Comparison of ENCODE assay signal across 8 mouse cellular contexts in genomic region chr6:83350172-83350571, GRCm38 (mm10). TPM values are rescaled to one million over a fixed set of nuclear protein-coding genes. Genes with fewer than 3 reads are reported as not detected.
DNase-seq lines count a peak whose midpoint lies in the region; ATAC-seq and TF ChIP-seq lines count a peak whose summit lies in the region.

No protein-coding gene starts in this region.

- H3K79me2 ChIP-seq in MEL (ENCODE audit: control insufficient read depth, insufficient read depth, low read length, poor library complexity) (peaks cover 16% of the 10 kb centered on the region), macrophage (ENCODE audit: inconsistent target) (no peaks in the 10 kb centered on the region; the same call in 1 of the 2 replicates)

- no peak for TF ChIP-seq RAD21 in MEL (IDR thresholded peaks at IDR 0.05; ENCODE audit: low read depth, low read length)

- DNase-seq in heart, adult 11 months, result no peak
- no peak for DNase-seq in MEL (ENCODE audit: low read depth, low spot score)
- DNase-seq in layer of hippocampus, adult 9-10 months (ENCODE audit: low spot score), result no peak
- no peak for DNase-seq in spleen, postnatal 36 days (ENCODE audit: low spot score in 2 of 2)
- DNase-seq in kidney, postnatal 10 days, result no peak

- peak overlapping the region; percentile 93 for H3K9ac ChIP-seq in heart, embryonic 16.5 days (ENCODE audit: low read length)
- H3K9ac ChIP-seq in MEL (ENCODE audit: control insufficient read depth, low read depth, low read length, poor library complexity, severe bottlenecking), result peak overlapping the region; percentile 87
- peak overlapping the region; percentile 98 for H3K9ac ChIP-seq in forebrain, embryonic 16.5 days (replicated peaks; ENCODE audit: low read depth, low read length)

- TF ChIP-seq CTCF in MEL (IDR thresholded peaks at IDR 0.05 in 2 of 3, conservative IDR thresholded peaks at IDR 0.05 in 1 of 3; ENCODE audit: control insufficient read depth in 1 of 3, insufficient read depth in 1 of 3, low read depth in 2 of 3, low read length in 3 of 3, poor library complexity in 1 of 3, severe bottlenecking in 1 of 3), result no peak

- H3K4me2 ChIP-seq in heart, embryonic 16.5 days (ENCODE audit: low read depth, low read length), result peak overlapping the region; percentile 94
- H3K4me2 ChIP-seq in forebrain, embryonic 16.5 days (ENCODE audit: low read length), result peak overlapping the region; percentile 87

- no peak for ATAC-seq in heart, embryonic 16.5 days (replicated peaks; ENCODE audit: extremely low read depth, insufficient read depth, low FRiP score)
- ATAC-seq in forebrain, embryonic 16.5 days, result no peak

- peaks cover 21% of the 10 kb centered on the region for H3K36me3 ChIP-seq in heart, embryonic 16.5 days (ENCODE audit: control insufficient read depth, insufficient read depth)
- H3K36me3 ChIP-seq in MEL (ENCODE audit: control insufficient read depth in 1 of 2, insufficient read depth in 2 of 2, low read length in 2 of 2), result peaks cover 0 to 32% of the 10 kb centered on the region in 2 experiments; a peak in 2 of 4 replicates
- peaks cover 4% of the 10 kb centered on the region; the same call in 1 of the 2 replicates for H3K36me3 ChIP-seq in forebrain, embryonic 16.5 days (ENCODE audit: control insufficient read depth, insufficient read depth)
- H3K36me3 ChIP-seq in macrophage (ENCODE audit: inconsistent target), result peaks cover 15% of the 10 kb centered on the region; the same call in 1 of the 2 replicates

- peaks cover 11% of the 10 kb centered on the region for H3K4me1 ChIP-seq in heart, embryonic 16.5 days (ENCODE audit: control insufficient read depth, insufficient read depth, low read length)
- H3K4me1 ChIP-seq in MEL (ENCODE audit: control insufficient read depth in 1 of 2, insufficient read depth in 2 of 2, low read length in 2 of 2), result peaks cover 17 to 33% of the 10 kb centered on the region in 2 experiments
- H3K4me1 ChIP-seq in forebrain, embryonic 16.5 days (replicated peaks; ENCODE audit: control insufficient read depth, insufficient read depth, low read length), result peaks cover 12% of the 10 kb centered on the region

- H3K4me3 ChIP-seq in heart, embryonic 16.5 days (ENCODE audit: low read length), result peak overlapping the region; percentile 90
- H3K4me3 ChIP-seq in MEL (ENCODE audit: control insufficient read depth in 1 of 2, insufficient read depth in 1 of 2, low read depth in 2 of 2, low read length in 2 of 2), result peak overlapping the region; percentile 84 to 94
- peak overlapping the region; percentile 91 for H3K4me3 ChIP-seq in forebrain, embryonic 16.5 days (replicated peaks; ENCODE audit: low read length)
- H3K4me3 ChIP-seq in macrophage (ENCODE audit: inconsistent target), result peak overlapping the region; percentile 70

- H3K9me3 ChIP-seq in heart, embryonic 16.5 days (replicated peaks; ENCODE audit: control insufficient read depth, low read length), result no peaks in the 10 kb centered on the region
- no peaks in the 10 kb centered on the region for H3K9me3 ChIP-seq in MEL (replicated peaks; ENCODE audit: insufficient read depth, low read length)
- H3K9me3 ChIP-seq in forebrain, embryonic 16.5 days (ENCODE audit: control insufficient read depth, low read length), result no peaks in the 10 kb centered on the region

- no peak for TF ChIP-seq EP300 in MEL (IDR thresholded peaks at IDR 0.05; ENCODE audit: low read depth in 1 of 2, low read length in 2 of 2)

- 77% methylated on average over 7 of the region's 7 CpGs for WGBS in heart, embryonic 16.5 days
- 81% methylated on average over 7 of the region's 7 CpGs for WGBS in forebrain, embryonic 16.5 days
- 88% methylated on average over 7 of the region's 7 CpGs for WGBS in macrophage (ENCODE audit: missing documents)

- TF ChIP-seq POLR2A in MEL (IDR thresholded peaks at IDR 0.05; ENCODE audit: control insufficient read depth in 1 of 2, insufficient read depth in 1 of 2, low read depth in 1 of 2, low read length in 2 of 2, poor library complexity in 1 of 2), result 0 out of 4 replicates have a peak, but pooled peaks have one; percentile 2 to 32

- no peak overlapping the region; the same call in 1 of the 2 replicates for H3K27ac ChIP-seq in heart, embryonic 16.5 days (ENCODE audit: low read length)
- peak overlapping the region; percentile 63 for H3K27ac ChIP-seq in MEL (ENCODE audit: control insufficient read depth, low read depth, low read length)
- no peak overlapping the region for H3K27ac ChIP-seq in forebrain, embryonic 16.5 days (ENCODE audit: low read length)
- H3K27ac ChIP-seq in macrophage, result peak overlapping the region; percentile 38; the same call in 1 of the 2 replicates

- H3K27me3 ChIP-seq in heart, embryonic 16.5 days (ENCODE audit: control insufficient read depth, insufficient read depth, low read length), result no peaks in the 10 kb centered on the region
- H3K27me3 ChIP-seq in MEL (ENCODE audit: control insufficient read depth in 1 of 2, insufficient read depth in 2 of 2, low read length in 2 of 2), result no peaks in the 10 kb centered on the region
- H3K27me3 ChIP-seq in forebrain, embryonic 16.5 days (replicated peaks; ENCODE audit: control insufficient read depth, insufficient read depth, low read length), result no peaks in the 10 kb centered on the region

TF ChIP-seq in MEL, 35 proteins besides CTCF, POLR2A, EP300 and RAD21:
- TF ChIP-seq TBP (IDR thresholded peaks at IDR 0.05; ENCODE audit: low read depth, low read length) (no peak), ETS1 (IDR thresholded peaks at IDR 0.05; ENCODE audit: low read depth, low read length) (no peak), E2F4 (IDR thresholded peaks at IDR 0.05; ENCODE audit: borderline replicate concordance, low read depth, low read length) (no peak), MAFK (IDR thresholded peaks at IDR 0.05; ENCODE audit: borderline replicate concordance, low read depth, low read length) (no peak), SMC3 (IDR thresholded peaks at IDR 0.05; ENCODE audit: low read depth, low read length) (no peak)

RNA-seq across cellular contexts. Expression of gene Bola3, which starts 1.2 kb away (rescaled TPM):
- 259 and 264 TPM in 2 replicates for polyA plus RNA-seq in heart, embryonic 16.5 days (2015; fragmentation: Nextera tagmentation; extraction: Ambion mirVana)
- 48.3 and 55.2 TPM in 2 replicates for total RNA-seq in MEL (2012; rRNA removed)
- polyA plus RNA-seq in MEL (2012; ENCODE audit: insufficient read depth in 1 of 2, insufficient read length in 2 of 2, low read depth in 1 of 2, low replicate concordance in 2 of 2, missing spikeins in 1 of 2) (100 to 1,000 TPM in 1 of 2 experiments, not detected in 1; 211 TPM), macrophage (2018) (21.1 to 56.8 TPM (median 50.5 TPM) in 3 replicates)
- 48.2 and 49.3 TPM in 2 replicates for polyA plus RNA-seq in forebrain, embryonic 16.5 days (2015; fragmentation: Nextera tagmentation; extraction: Ambion mirVana)
- 10 to 100 TPM in 7 of 26 experiments, 1 to 10 TPM in 19; 1.7 to 19.7 (median 6.9) TPM for total RNA-seq in macrophage (2018; cell fraction: chromatin; rRNA removed)
- total RNA-seq in macrophage (2018; cell fraction: cytosol; rRNA removed), result 10 to 100 TPM; 22.0 to 49.1 (median 33.5) TPM
- 10 to 100 TPM in 7 of 26 experiments, 1 to 10 TPM in 19; 1.6 to 34.3 (median 5.6) TPM for total RNA-seq in macrophage (2018; cell fraction: nucleus; rRNA removed)

RNA-seq across cellular contexts. Expression of gene Mob1a, which starts 24.4 kb away (rescaled TPM):
- polyA plus RNA-seq in heart, embryonic 16.5 days (2015; fragmentation: Nextera tagmentation; extraction: Ambion mirVana), result 35.4 and 35.8 TPM in 2 replicates
- total RNA-seq in MEL (2012; rRNA removed), result 71.2 and 74.7 TPM in 2 replicates
- polyA plus RNA-seq in MEL (2012; ENCODE audit: insufficient read depth in 1 of 2, insufficient read length in 2 of 2, low read depth in 1 of 2, low replicate concordance in 2 of 2, missing spikeins in 1 of 2) (100 to 1,000 TPM in 1 of 2 experiments, 10 to 100 TPM in 1; 57.0 to 120 TPM), macrophage (2018) (82.5 to 141 TPM (median 132 TPM) in 3 replicates)
- polyA plus RNA-seq in forebrain, embryonic 16.5 days (2015; fragmentation: Nextera tagmentation; extraction: Ambion mirVana), result 30.2 and 36.6 TPM in 2 replicates
- 10 to 100 TPM; 24.9 to 83.3 (median 52.9) TPM for total RNA-seq in macrophage (2018; cell fraction: chromatin; rRNA removed)
- total RNA-seq in macrophage (2018; cell fraction: cytosol; rRNA removed), result 100 to 1,000 TPM; 144 to 242 (median 184) TPM
- total RNA-seq in macrophage (2018; cell fraction: nucleus; rRNA removed), result 100 to 1,000 TPM in 13 of 26 experiments, 10 to 100 TPM in 13; 58.7 to 170 (median 105) TPM

RNA-seq across cellular contexts. Expression of gene Mthfd2, which starts 24.5 kb away (rescaled TPM):
- polyA plus RNA-seq in heart, embryonic 16.5 days (2015; fragmentation: Nextera tagmentation; extraction: Ambion mirVana), result 26.9 and 28.3 TPM in 2 replicates
- total RNA-seq in MEL (2012; rRNA removed), result 80.5 and 155 TPM in 2 replicates
- polyA plus RNA-seq in MEL (2012; ENCODE audit: insufficient read depth in 1 of 2, insufficient read length in 2 of 2, low read depth in 1 of 2, low replicate concordance in 2 of 2, missing spikeins in 1 of 2), result 100 to 1,000 TPM; 219 to 558 TPM
- 22.3 and 28.6 TPM in 2 replicates for polyA plus RNA-seq in forebrain, embryonic 16.5 days (2015; fragmentation: Nextera tagmentation; extraction: Ambion mirVana)
- 100 to 1,000 TPM in 1 of 26 experiments, 10 to 100 TPM in 15, 1 to 10 TPM in 10; 2.4 to 100 (median 21.9) TPM for total RNA-seq in macrophage (2018; cell fraction: chromatin; rRNA removed)
- 100 to 1,000 TPM in 1 of 26 experiments, 10 to 100 TPM in 12, 1 to 10 TPM in 13; 6.3 to 102 (median 34.1) TPM for total RNA-seq in macrophage (2018; cell fraction: cytosol; rRNA removed)
- total RNA-seq in macrophage (2018; cell fraction: nucleus; rRNA removed), result 10 to 100 TPM in 16 of 26 experiments, 1 to 10 TPM in 10; 2.6 to 88.2 (median 27.9) TPM
- polyA plus RNA-seq in macrophage (2018), result 5.4 to 17.7 TPM (median 8.3 TPM) in 3 replicates

Comparison
In these comparisons a context has a peak if more than half of its experiments do, and no peak if none do; other contexts are left out.
1. H3K27ac ChIP-seq: peak in MEL (single experiment) and macrophage (single experiment); none in heart, embryonic 16.5 days (single experiment) and forebrain, embryonic 16.5 days (single experiment).
2. Peak in every context shown above with its lines, with median percentiles within 50 percentile points of each other: H3K4me3 ChIP-seq and H3K9ac ChIP-seq.